Mouse (Mus musculus): ENCODE data around the gene Slc4a8.

DNA sequence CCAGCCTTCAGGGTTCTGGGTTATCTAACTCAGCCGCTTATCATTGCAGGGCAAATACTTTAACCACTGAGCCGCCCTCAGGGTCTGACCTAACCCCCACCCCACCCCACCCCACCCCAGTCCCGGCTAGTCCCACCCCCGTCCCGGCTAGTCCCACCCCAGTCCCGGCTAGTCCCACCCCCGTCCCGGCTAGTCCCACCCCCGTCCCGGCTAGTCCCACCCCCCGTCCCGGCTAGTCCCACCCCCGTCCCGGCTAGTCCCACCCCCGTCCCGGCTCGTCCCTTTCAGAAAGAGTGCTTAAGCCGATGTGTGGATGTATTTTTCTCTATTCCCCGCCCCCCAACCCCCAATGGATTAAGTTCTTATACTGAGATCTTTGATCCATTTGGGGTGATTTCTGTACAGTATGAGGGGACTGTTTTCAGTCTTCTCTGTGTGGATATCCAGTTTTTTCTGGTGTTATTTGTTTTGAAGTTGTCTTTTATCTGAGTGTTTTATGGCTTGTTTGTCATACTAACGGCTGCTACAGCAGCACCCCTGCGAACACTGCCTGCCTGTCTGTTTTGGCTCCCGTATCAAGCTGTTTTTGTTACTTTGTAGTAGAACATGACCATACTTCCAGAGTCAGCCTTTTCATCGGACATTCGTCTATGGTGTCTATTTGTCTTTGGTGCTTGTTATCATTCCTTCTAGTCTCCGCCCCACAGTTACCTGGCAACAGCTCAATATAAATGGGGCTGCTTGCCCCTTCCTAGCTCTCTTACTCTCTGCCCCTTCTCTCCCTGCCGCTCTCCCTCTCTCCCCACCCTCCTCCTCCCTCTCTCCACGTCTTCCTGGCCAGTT lies 14.2 kb upstream of the Slc4a8 start:
- TF ChIP-seq POLR2A (IDR thresholded peaks at IDR 0.05; ENCODE audit: insufficient read depth, low read depth, low read length) = no peak
- TF ChIP-seq CTCF (IDR thresholded peaks at IDR 0.05; ENCODE audit: insufficient read depth, low read depth, low read length) = no peak
